Mouse (Mus musculus): ENCODE measurements around the gene Clec16a. TPM values are rescaled to one million over a fixed set of nuclear protein-coding genes. Genes with fewer than 3 reads are reported as not detected.

Gene Clec16a
- polyA plus RNA-seq, 1 experiment from 2014 or later = 29.6 TPM

DNA sequence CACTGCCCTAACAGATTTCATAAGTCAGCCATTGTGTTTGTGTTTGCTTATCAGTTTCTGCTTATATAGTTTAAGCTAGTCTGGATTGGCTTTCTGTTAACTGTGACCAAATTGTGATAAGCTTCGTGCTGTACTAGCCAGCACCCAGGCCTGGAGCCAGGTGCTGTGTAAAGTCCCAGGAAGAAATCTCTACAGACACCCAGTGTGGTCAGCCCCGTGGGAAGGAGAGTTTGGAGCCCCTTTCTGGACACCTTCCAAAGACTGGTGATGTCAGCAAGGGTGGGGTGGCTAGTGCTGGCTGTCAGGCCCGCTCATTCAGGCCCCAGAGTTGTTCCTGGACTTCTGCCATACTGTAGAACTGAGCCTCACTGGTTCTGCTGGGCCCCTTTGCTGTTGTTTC, 83.8 kb downstream of the Clec16a start:
- 50% methylated on average over 3 of the region's 3 CpGs for WGBS
- H3K4me3 ChIP-seq (ENCODE audit: low read depth, low read length) = no peak overlapping the region
- peaks cover 33% of the 10 kb centered on the region for H3K36me3 ChIP-seq (ENCODE audit: control insufficient read depth, insufficient read depth, low read length)
- H3K27ac ChIP-seq (replicated peaks; ENCODE audit: low read depth, low read length) = no peak overlapping the region
- no peak overlapping the region for H3K4me2 ChIP-seq (ENCODE audit: low read depth, low read length)
- H3K4me1 ChIP-seq (ENCODE audit: control insufficient read depth, insufficient read depth, low read length) = no peaks in the 10 kb centered on the region
- no peak overlapping the region for H3K9ac ChIP-seq (ENCODE audit: low read depth, low read length)
- no peaks in the 10 kb centered on the region for H3K9me3 ChIP-seq (ENCODE audit: control insufficient read depth, low read length)
- no peaks in the 10 kb centered on the region for H3K27me3 ChIP-seq (replicated peaks; ENCODE audit: control insufficient read depth, insufficient read depth, low read length)
- ATAC-seq (ENCODE audit: low read depth) = peak; percentile 22; the same call in 1 of the 2 replicates
- DNase-seq (ENCODE audit: low spot score) = peak; percentile 27

DNA sequence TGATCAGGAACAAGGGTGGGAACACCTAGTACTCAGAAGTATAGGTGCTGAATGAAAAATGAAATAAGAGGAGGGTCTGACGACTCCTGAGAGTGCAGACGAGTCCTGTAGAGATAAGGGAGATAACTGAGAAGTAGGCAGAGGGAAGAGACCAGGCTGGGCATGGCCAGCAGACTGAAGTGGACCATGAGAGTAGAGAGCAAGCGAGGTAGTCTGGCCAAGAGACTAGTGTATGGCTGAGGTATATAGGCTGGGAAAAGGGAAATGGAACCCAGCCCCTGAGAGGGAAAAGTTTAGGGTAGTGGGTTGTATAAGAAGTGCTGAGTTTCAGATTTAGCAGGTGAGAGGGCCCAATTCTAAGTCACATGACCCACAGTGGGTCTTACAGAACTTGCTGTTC, 84.2 kb downstream of the Clec16a start:
- Histone ChIP-seq H3K4me3 (ENCODE audit: low read depth, low read length) (no peak overlapping the region), H3K27ac (replicated peaks; ENCODE audit: low read depth, low read length) (no peak overlapping the region), H3K4me1 (ENCODE audit: control insufficient read depth, insufficient read depth, low read length) (peaks cover under 1% of the 10 kb centered on the region; the same call in 1 of the 2 replicates), H3K36me3 (ENCODE audit: control insufficient read depth, insufficient read depth, low read length) (peaks cover 31% of the 10 kb centered on the region), H3K27me3 (replicated peaks; ENCODE audit: control insufficient read depth, insufficient read depth, low read length) (no peaks in the 10 kb centered on the region), H3K4me2 (ENCODE audit: low read depth, low read length) (no peak overlapping the region), H3K9ac (ENCODE audit: low read depth, low read length) (no peak overlapping the region), H3K9me3 (ENCODE audit: control insufficient read depth, low read length) (no peaks in the 10 kb centered on the region)
- ATAC-seq (ENCODE audit: low read depth) = no peak
- no peak for DNase-seq (ENCODE audit: low spot score)
- WGBS = 83% methylated on average over 3 of the region's 3 CpGs

DNA sequence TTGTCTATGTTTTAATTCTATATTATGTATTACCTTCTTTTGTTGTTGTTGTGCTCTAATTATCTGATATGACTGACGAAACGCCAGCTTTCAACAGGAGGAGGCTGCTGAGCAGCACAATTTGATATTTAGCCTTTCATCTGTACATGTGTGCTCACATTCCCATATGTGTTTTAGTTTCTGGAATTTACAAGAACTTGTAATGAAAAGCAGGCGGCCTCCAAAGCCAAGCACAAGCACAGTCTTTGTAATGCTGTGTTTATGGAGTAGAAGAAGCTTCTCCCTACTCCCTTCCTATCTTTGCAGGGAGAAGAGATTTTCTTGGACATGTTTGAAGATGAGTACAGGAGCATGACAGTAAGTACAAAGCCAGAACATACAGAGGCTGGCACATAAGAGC, 89.8 kb downstream of the Clec16a start:
- Histone ChIP-seq H3K4me1 (ENCODE audit: control insufficient read depth, insufficient read depth, low read length) (peaks cover 23% of the 10 kb centered on the region), H3K4me3 (ENCODE audit: low read depth, low read length) (no peak overlapping the region), H3K9ac (ENCODE audit: low read depth, low read length) (no peak overlapping the region), H3K27me3 (replicated peaks; ENCODE audit: control insufficient read depth, insufficient read depth, low read length) (no peaks in the 10 kb centered on the region), H3K4me2 (ENCODE audit: low read depth, low read length) (no peak overlapping the region), H3K9me3 (ENCODE audit: control insufficient read depth, low read length) (no peaks in the 10 kb centered on the region), H3K27ac (replicated peaks; ENCODE audit: low read depth, low read length) (peak overlapping the region; percentile 35), H3K36me3 (ENCODE audit: control insufficient read depth, insufficient read depth, low read length) (peaks cover 10% of the 10 kb centered on the region)
- 39% methylated on average over 3 of the region's 3 CpGs for WGBS
- 0 out of 2 replicates have a peak, but pooled peaks have one; percentile 22 for ATAC-seq (ENCODE audit: low read depth)
- peak; percentile 71 for DNase-seq (ENCODE audit: low spot score)

DNA sequence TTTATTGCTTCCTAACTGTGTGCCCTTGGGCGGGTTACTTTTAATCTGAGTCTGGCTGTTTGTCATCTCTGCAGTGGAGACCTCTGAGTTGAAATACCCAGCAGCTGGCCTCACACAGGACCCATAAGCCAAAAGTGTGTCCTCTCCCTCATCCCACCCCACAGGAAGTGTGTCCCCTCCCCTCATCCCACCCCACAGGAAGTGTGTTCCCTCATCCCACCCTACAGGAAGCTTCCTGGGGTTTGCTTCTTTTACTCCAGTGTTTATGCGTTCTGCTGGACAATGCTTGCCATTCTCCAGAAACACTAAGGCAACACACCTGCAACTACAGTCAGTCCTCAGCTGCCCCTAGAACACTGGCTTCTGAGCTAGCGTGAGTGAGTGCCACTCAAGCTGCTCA, 92.8 kb downstream of the Clec16a start:
- Histone ChIP-seq H3K4me3 (ENCODE audit: low read depth, low read length) (no peak overlapping the region), H3K9ac (ENCODE audit: low read depth, low read length) (no peak overlapping the region), H3K9me3 (ENCODE audit: control insufficient read depth, low read length) (no peaks in the 10 kb centered on the region), H3K4me2 (ENCODE audit: low read depth, low read length) (no peak overlapping the region), H3K4me1 (ENCODE audit: control insufficient read depth, insufficient read depth, low read length) (peaks cover 23% of the 10 kb centered on the region), H3K27me3 (replicated peaks; ENCODE audit: control insufficient read depth, insufficient read depth, low read length) (no peaks in the 10 kb centered on the region), H3K27ac (replicated peaks; ENCODE audit: low read depth, low read length) (0 out of 2 replicates have a peak overlapping the region, but pooled peaks have one; percentile 16), H3K36me3 (ENCODE audit: control insufficient read depth, insufficient read depth, low read length) (0 out of 2 replicates have a peak, but pooled peaks cover 4% of the 10 kb centered on the region)
- DNase-seq (ENCODE audit: low spot score) = no peak
- 55% methylated on average over 3 of the region's 3 CpGs for WGBS
- ATAC-seq (ENCODE audit: low read depth) = no peak

DNA sequence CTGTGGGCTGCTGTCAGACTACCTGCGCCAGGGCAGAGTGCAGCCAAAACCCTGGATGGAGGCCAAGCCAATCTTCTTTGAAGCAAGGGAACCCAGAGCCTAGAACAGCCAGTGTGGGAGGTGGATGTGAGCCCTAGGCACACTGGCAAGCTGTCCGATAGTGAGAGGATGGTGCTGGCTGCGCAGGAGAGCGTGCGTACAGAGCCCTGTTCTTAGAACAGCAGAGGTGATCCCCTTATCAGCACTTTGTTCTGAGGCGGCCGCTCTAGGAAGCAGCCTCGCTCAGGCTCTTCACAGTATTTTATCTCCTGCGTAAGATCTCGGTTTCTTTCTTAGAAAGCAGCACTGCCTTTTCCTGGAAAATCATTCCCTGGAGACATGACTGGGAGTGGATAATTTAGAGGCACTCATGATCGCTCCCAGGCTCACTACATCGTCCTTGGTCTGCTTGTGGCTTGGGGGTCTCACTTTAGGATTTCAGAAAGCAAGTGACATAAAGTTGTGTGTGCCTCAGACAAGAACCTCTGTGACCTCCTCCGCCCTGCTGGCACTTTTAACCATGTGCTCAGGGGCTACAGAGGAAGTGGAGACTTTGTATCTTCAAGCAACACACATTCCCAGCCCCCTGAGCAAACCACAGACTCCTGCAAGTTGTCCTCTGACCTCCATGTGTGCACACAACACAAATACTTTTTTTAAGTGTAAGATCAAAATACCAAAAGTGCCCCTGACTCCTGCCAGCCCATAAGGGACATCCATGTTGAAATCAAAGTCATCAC, 94.2 kb downstream of the Clec16a start:
- DNase-seq (ENCODE audit: low spot score) = no peak
- Histone ChIP-seq H3K4me1 (ENCODE audit: control insufficient read depth, insufficient read depth, low read length) (peaks cover 23% of the 10 kb centered on the region), H3K9me3 (ENCODE audit: control insufficient read depth, low read length) (no peaks in the 10 kb centered on the region), H3K4me3 (ENCODE audit: low read depth, low read length) (no peak overlapping the region), H3K9ac (ENCODE audit: low read depth, low read length) (no peak overlapping the region), H3K27ac (replicated peaks; ENCODE audit: low read depth, low read length) (no peak overlapping the region), H3K27me3 (replicated peaks; ENCODE audit: control insufficient read depth, insufficient read depth, low read length) (no peaks in the 10 kb centered on the region), H3K4me2 (ENCODE audit: low read depth, low read length) (no peak overlapping the region), H3K36me3 (ENCODE audit: control insufficient read depth, insufficient read depth, low read length) (no peaks in the 10 kb centered on the region)
- WGBS = 69% methylated on average over 13 of the region's 13 CpGs
- no peak for ATAC-seq (ENCODE audit: low read depth)

DNA sequence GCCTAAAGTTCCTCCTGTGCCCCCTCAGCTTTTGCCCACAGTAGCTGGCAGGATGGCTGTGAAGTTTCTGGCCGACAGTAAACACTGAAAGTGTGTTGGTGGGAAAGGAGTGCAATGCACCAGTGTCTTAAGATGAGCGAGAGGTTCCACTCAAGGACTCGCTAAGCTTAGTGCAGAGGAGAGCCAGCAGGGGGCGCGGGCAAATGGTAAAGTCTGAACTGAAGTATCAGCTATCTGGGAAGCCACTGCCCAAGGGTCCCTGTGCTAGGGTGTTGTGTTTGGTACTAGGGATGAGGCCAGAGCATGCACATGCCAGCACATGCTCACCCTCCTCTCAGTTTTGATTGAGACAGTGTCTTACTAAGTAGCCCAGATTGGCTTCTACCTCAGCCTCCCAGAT, 94.9 kb downstream of the Clec16a start:
- 3% methylated on average over 5 of the region's 5 CpGs for WGBS
- peak; percentile 77 for ATAC-seq (ENCODE audit: low read depth)
- peaks cover 16% of the 10 kb centered on the region for H3K4me1 ChIP-seq (ENCODE audit: control insufficient read depth, insufficient read depth, low read length)

DNA sequence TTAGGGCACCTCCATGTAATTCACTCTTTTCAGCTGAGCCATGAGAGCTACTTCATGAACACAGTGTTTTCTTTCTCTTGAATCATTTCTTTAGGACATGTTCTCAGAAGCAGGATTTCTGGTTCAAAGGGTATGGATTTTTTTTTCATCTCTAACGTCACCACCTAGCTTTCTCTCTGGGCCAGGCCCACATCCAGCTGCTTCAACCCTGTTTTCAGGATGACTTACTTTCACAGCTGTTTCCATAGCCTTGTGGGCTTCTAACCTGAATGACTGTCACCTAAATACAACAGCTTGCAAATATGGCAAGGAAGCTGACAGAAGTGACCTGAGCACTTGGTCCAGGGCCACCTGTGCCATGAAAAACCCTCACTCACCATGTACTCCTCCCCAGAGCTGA, 96.0 kb downstream of the Clec16a start:
- Histone ChIP-seq H3K4me1 (ENCODE audit: control insufficient read depth, insufficient read depth, low read length) (peaks cover 11% of the 10 kb centered on the region; the same call in 1 of the 2 replicates), H3K36me3 (ENCODE audit: control insufficient read depth, insufficient read depth, low read length) (no peaks in the 10 kb centered on the region), H3K9ac (ENCODE audit: low read depth, low read length) (no peak overlapping the region), H3K27me3 (replicated peaks; ENCODE audit: control insufficient read depth, insufficient read depth, low read length) (no peaks in the 10 kb centered on the region), H3K4me3 (ENCODE audit: low read depth, low read length) (no peak overlapping the region), H3K4me2 (ENCODE audit: low read depth, low read length) (no peak overlapping the region), H3K9me3 (ENCODE audit: control insufficient read depth, low read length) (no peaks in the 10 kb centered on the region), H3K27ac (replicated peaks; ENCODE audit: low read depth, low read length) (no peak overlapping the region)
- ATAC-seq (ENCODE audit: low read depth) (no peak), DNase-seq (ENCODE audit: low spot score) (no peak)
- WGBS = 61% methylated on average over 1 of the region's 1 CpGs

More for the DNA sequence above, 94.9 kb downstream of the Clec16a start:
- peak; percentile 90 for DNase-seq (ENCODE audit: low spot score)
- Histone ChIP-seq H3K9me3 (ENCODE audit: control insufficient read depth, low read length) (no peaks in the 10 kb centered on the region), H3K27me3 (replicated peaks; ENCODE audit: control insufficient read depth, insufficient read depth, low read length) (no peaks in the 10 kb centered on the region), H3K4me3 (ENCODE audit: low read depth, low read length) (no peak overlapping the region), H3K36me3 (ENCODE audit: control insufficient read depth, insufficient read depth, low read length) (no peaks in the 10 kb centered on the region), H3K9ac (ENCODE audit: low read depth, low read length) (no peak overlapping the region), H3K4me2 (ENCODE audit: low read depth, low read length) (no peak overlapping the region), H3K27ac (replicated peaks; ENCODE audit: low read depth, low read length) (no peak overlapping the region)

DNA sequence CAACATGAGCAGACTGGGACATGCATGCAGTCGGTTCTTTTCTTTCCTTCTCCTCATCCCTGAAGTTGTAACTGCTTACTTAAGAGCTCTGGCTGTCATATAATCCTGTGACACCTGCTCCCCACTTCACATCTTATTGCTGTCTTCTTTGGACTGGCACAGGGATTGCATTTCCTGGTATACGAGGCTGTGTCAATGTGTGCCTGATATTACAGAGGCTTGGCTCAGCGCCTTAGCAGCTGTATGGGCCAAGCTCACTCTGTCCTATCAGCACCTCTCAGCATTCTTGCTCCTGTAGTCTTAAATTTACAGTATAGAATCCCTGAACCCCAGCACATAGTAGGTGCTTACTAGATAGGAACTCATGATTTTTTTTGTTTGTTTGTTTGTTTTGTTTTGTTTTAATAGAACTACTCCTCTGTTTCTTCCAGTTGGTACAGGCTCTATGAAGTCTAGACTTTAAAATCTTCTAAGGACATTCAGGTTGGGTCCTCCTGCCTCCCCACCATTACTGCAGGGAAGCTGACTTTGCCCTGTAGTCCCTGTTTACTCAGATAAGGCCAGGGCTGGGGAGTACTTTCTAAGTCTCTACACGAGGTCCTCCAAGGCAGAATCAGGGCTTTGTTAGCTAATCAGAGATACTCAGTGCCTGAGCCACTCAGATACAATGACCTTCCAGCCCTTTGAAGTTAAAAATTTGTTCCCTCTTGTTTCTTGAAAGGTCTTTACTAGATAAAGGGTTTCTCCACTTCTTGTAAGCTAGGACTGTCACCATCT, 97.9 kb downstream of the Clec16a start:
- Histone ChIP-seq H3K9ac (ENCODE audit: low read depth, low read length) (no peak overlapping the region), H3K27ac (replicated peaks; ENCODE audit: low read depth, low read length) (no peak overlapping the region), H3K27me3 (replicated peaks; ENCODE audit: control insufficient read depth, insufficient read depth, low read length) (no peaks in the 10 kb centered on the region), H3K4me3 (ENCODE audit: low read depth, low read length) (no peak overlapping the region), H3K4me1 (ENCODE audit: control insufficient read depth, insufficient read depth, low read length) (peaks cover 11% of the 10 kb centered on the region; the same call in 1 of the 2 replicates), H3K4me2 (ENCODE audit: low read depth, low read length) (no peak overlapping the region), H3K36me3 (ENCODE audit: control insufficient read depth, insufficient read depth, low read length) (no peaks in the 10 kb centered on the region), H3K9me3 (ENCODE audit: control insufficient read depth, low read length) (no peaks in the 10 kb centered on the region)
- DNase-seq (ENCODE audit: low spot score) (no peak), ATAC-seq (ENCODE audit: low read depth) (peak; percentile 53; the same call in 1 of the 2 replicates)
- 35% methylated on average over 4 of the region's 4 CpGs for WGBS
